Mouse (Mus musculus) embryonic facial prominence, embryonic 10.5 days (tissue): ENCODE results near the gene Ttc28. TPM values are rescaled to one million over a fixed set of nuclear protein-coding genes. Genes with fewer than 3 reads are reported as not detected.
A peak's percentile ranks its signal among the peaks of the same experiment; 100 is the strongest.

Experiments
- DNase-seq: peaks from one replicate; pipeline ENCODE4 v3.0.0-alpha.2; 2017; ENCODE audit warnings: low spot score
- H3K27ac ChIP-seq: fragments of 300-500 bp; sonication (generic); replicated peaks from 2 replicates; pipeline ENCODE4 v1.5.1; 2016; ENCODE audit warnings: mild to moderate bottlenecking
- H3K27me3 ChIP-seq: fragments of 300-500 bp; sonication (generic); replicated peaks from 2 replicates; pipeline ENCODE4 v1.6.1; 2016; ENCODE audit warnings: low read depth, mild to moderate bottlenecking; ENCODE audit not compliant: poor library complexity, severe bottlenecking
- H3K36me3 ChIP-seq: fragments of 300-500 bp; sonication (generic); replicated peaks from 2 replicates; pipeline ENCODE4 v1.6.1; 2016; ENCODE audit warnings: mild to moderate bottlenecking, moderate library complexity
- H3K4me1 ChIP-seq: fragments of 300-500 bp; sonication (generic); 2 replicates; pipeline ENCODE4 v1.6.1; 2016
- H3K4me3 ChIP-seq: fragments of 300-500 bp; sonication (generic); 2 replicates; pipeline ENCODE4 v1.5.1; 2016; ENCODE audit warnings: mild to moderate bottlenecking, moderate library complexity
- H3K9me3 ChIP-seq: fragments of 300-500 bp; sonication (generic); 2 replicates; pipeline ENCODE4 v1.6.1; 2016; ENCODE audit warnings: mild to moderate bottlenecking
- WGBS: fragments of 180-500 bp; shearing (Covaris S2); methylation state at CpG from one replicate; pipeline ENCODE4 v1.1.7; 2016; 5-methylcytosine and 5-hydroxymethylcytosine counted together
- microRNA counts: library from miRNA; unstranded; fragments of <30 nt; microRNA quantifications from one replicate; lab custom pipeline; 2017
- microRNA-seq: library from miRNA; unstranded; fragments of <30 nt; microRNA quantifications from one replicate; pipeline ENCODE4, GENCODE M21; 2017
- polyA plus RNA-seq: library from polyadenylated mRNA; unstranded; fragments of >200 nt; fragmentation: Nextera tagmentation; extraction: Ambion mirVana; gene quantifications from 2 replicates; pipeline ENCODE4 v1.2.1, GENCODE M21; 2016

Gene Ttc28
- polyA plus RNA-seq, 1 experiment from 2014 or later, result 12.8 TPM

- Histone ChIP-seq H3K27ac (peak overlapping the region; percentile 95), H3K4me3 (peak overlapping the region; percentile 91), H3K27me3 (no peaks in the 10 kb centered on the region), H3K9me3 (no peaks in the 10 kb centered on the region), H3K4me1 (peaks cover 20% of the 10 kb centered on the region), H3K36me3 (peaks cover 26% of the 10 kb centered on the region)
- DNase-seq, result no peak
- WGBS, result 30% methylated on average over 10 of the region's 10 CpGs
Observed at GRCm38 (mm10) chr5:111329782-111330416, 450.3 kb downstream of the Ttc28 start.

- no peaks in the 10 kb centered on the region for H3K27me3 ChIP-seq
- no peaks in the 10 kb centered on the region for H3K9me3 ChIP-seq
- H3K36me3 ChIP-seq, result peaks cover 32% of the 10 kb centered on the region
- under 1% methylated on average over 78 of the region's 78 CpGs for WGBS
- DNase-seq, result peak; percentile 99
- H3K27ac ChIP-seq, result peak within 1 kb of the TSS; percentile 95
- H3K4me3 ChIP-seq, result peak within 1 kb of the TSS; percentile 91
- peaks cover 20% of the 10 kb centered on the region for H3K4me1 ChIP-seq
Observed at GRCm38 (mm10) chr5:111330417-111331098, 451.0 kb downstream of the Ttc28 start, which contains the start of gene Pitpnb. TSS of gene Pitpnb (plus strand) at chr5:111330763.

- Histone ChIP-seq H3K9me3 (no peaks in the 10 kb centered on the region), H3K4me1 (peaks cover 20% of the 10 kb centered on the region), H3K36me3 (peaks cover 38% of the 10 kb centered on the region), H3K27me3 (no peaks in the 10 kb centered on the region), H3K27ac (peak overlapping the region; percentile 95), H3K4me3 (peak overlapping the region; percentile 91)
- no peak for DNase-seq
- under 1% methylated on average over 14 of the region's 14 CpGs for WGBS
Observed at GRCm38 (mm10) chr5:111331099-111331435, 451.5 kb downstream of the Ttc28 start.

- no peaks in the 10 kb centered on the region for H3K27me3 ChIP-seq
- peaks cover 10% of the 10 kb centered on the region for H3K4me1 ChIP-seq
- WGBS, result 90% methylated on average over 8 of the region's 8 CpGs
- H3K4me3 ChIP-seq, result no peak overlapping the region
- DNase-seq, result no peak
- H3K27ac ChIP-seq, result no peak overlapping the region
- no peaks in the 10 kb centered on the region for H3K9me3 ChIP-seq
- H3K36me3 ChIP-seq, result peaks cover 85% of the 10 kb centered on the region
Observed at GRCm38 (mm10) chr5:111335939-111336691, 456.5 kb downstream of the Ttc28 start.

MicroRNAs within 50 kb of the gene (microRNA counts, 519-probe panel; counts per million panel counts)
- microRNA mmu-miR-701 (lab: Ali Mortazavi, UCI), result 2,684 counts per million, percentile 66 among the panel's probes with 10 or more counts

Small RNA genes lying within 50 kb of the gene (microRNA-seq; reads per million reads assigned to microRNA genes)
- 166 reads per million, percentile 54 among the genes with 10 or more reads in this experiment for gene Mir701

Other genes starting within 250 kb of the Ttc28 start
- 89.2 and 95.0 TPM in 2 replicates for gene Noc4l, start 226.4 kb upstream of the Ttc28 start, polyA plus RNA-seq
- 33.4 and 34.1 TPM in 2 replicates for gene Ddx51, start 226.4 kb upstream of the Ttc28 start, polyA plus RNA-seq
- gene Ep400, start 109.1 kb upstream of the Ttc28 start, polyA plus RNA-seq, result 57.1 and 67.5 TPM in 2 replicates
- 42.2 and 46.0 TPM in 2 replicates for gene Pus1, start 99.1 kb upstream of the Ttc28 start, polyA plus RNA-seq
- 25.6 and 27.4 TPM in 2 replicates for gene Ulk1, start 69.7 kb upstream of the Ttc28 start, polyA plus RNA-seq
- gene Hscb, start 40.0 kb upstream of the Ttc28 start, polyA plus RNA-seq, result 27.2 and 32.3 TPM in 2 replicates
- 40.4 and 44.0 TPM in 2 replicates for gene Chek2, start 39.8 kb upstream of the Ttc28 start, polyA plus RNA-seq